Mouse (Mus musculus): ENCODE results near the gene 1810043G02Rik.

- TF ChIP-seq CTCF (IDR thresholded peaks at IDR 0.05; ENCODE audit: low read depth, low read length) (no peak), EP300 (IDR thresholded peaks at IDR 0.05; ENCODE audit: insufficient read depth, low read depth, low read length) (no peak), POLR2A (IDR thresholded peaks at IDR 0.05; ENCODE audit: insufficient read depth, low read length) (no peak)
These were observed 26.3 kb downstream of the 1810043G02Rik start for GRCm38 (mm10) chr10:78004479-78005100.

All from ES-Bruce4 (cell line).